Mouse (Mus musculus): ENCODE data around the gene Insyn1.
A peak's percentile ranks its signal among the peaks of the same experiment; 100 is the strongest.

Gene Insyn1

DNA sequence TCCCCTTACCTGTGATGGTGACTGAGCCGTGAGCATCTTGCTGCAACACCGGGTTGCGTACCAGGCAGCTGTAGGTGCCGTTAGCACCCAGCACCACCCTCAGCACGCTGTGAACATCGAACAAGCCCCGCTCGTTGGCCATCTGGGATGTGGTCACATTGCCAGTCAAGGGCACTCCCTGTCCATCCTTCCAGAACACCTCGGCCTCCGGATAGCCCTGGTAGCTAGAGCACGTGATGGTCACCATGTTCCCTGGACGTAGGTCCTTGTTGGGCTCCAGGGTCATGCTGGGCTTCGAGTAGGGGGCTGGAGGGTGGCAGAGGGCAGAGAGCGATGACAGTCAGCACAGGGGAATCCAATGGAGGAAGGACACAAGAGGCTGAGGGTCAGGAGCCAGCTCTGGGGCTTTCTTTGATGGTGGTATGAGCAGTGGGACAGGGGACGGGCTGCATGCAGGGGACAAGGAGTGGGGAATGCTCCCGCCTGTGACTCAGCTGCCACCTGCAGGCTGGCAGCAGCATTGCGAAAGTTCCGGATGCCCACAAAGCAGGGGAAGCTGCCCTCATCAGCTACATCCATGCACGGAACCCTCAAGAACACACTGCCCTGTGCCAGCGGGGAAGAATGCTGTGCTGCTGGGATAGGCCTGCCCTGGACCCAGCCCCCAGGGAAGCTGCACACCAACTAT is 47.2 kb downstream of the Insyn1 start:
- DNase-seq, result peak; percentile 54

DNA sequence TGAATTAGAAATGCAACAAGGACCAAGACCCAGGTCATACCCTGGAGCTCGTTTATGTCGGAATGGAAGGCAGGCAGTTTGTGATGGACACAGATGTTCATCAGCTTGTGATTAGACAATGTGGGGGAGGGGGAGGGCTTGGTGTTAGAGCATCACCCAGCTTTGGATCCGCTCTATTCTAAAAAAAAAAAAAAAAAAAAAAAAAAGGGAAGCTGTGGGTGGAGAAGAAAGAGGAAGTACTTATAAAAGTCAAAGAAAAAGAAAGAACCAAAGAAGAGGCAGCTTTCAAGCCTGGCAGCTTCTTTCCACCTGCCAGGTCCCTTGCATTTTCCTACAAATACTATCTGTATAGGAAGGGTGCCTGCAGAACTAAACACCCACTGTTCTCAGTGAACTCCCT is 49.4 kb downstream of the Insyn1 start:
- DNase-seq, result no peak

DNA sequence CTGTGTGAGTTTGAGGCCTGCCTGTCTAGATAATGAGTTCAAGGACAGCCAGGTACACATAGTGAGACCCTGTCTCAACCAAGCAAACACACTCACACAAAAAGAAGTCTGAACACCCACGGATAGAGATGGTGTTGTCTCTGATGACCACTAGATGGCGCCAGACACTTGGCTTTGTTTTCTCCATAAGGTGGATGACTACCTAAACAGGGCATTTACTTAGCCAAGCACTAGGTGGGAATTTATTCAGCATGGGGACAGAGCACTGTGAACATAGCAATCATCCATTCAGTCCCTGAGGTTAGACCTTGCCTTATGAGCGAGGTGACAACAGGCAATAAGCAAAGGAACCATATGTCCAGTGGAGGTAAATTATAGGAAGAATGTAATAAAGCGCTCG is 51.5 kb downstream of the Insyn1 start:
- DNase-seq, result peak; percentile 41

DNA sequence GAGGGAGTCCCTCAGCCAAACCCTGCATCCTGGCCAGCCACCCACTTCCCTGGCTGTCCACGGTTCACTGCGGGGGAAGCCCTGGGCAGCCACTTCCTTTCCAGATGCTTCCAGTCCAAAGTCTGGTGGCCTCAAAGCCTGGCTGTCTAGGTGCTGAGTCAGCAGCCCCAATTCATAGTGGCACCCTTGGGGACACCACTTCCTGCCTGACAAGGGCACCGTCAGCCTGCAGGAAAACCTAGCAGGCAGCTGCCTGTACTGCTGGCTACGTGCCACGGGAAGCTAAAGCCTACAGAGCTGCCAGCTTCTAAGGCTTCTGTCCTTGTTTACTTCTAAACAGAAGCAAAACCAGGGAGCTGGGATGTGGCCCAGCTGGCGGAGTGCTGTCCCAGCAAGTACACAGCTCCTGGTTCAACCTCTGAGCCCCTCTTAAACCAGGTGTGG is 53.5 kb downstream of the Insyn1 start:
- peak; percentile 81 for DNase-seq

DNA sequence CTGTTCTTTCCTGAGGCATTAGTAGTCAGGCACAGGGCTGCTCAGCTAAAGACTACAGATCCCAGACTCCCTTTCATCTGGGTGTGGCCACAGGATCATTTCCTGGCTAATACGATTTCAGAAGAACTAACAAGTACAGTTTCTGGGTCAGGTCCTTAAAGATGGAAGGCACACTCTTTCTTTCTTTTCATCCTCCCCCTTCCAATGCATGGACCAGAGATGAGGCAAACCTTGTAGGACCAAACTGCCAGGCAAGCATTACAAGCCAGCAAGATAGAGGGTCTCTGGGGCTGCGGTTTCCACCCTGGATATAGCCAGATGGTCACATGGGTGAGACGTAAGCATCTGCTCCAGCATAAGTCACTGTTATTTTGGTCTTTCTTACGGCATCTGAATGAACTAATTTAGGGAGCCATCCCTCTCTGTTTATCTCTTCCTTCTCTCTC is 56.5 kb downstream of the Insyn1 start:
- no peak for DNase-seq

DNA sequence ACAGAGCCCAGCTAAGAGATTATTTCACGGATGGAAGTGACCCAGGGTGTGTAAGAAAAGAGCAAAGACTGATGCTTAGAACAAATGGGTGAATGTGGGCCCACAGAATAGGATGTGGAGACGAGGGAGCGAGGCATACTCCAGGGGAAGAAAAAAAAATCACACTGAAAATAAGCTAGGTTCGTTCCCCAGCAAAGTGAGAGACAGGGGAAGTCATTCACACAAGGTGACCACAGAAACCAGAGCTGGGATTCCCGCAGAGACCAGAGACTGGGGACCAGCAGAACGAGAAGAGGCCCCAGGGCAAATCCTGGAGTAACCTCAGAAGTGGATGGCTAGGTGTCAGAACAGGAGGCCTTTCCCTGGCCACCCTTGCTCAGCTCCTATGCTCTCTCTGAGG is 57.0 kb downstream of the Insyn1 start:
- DNase-seq, result no peak

DNA sequence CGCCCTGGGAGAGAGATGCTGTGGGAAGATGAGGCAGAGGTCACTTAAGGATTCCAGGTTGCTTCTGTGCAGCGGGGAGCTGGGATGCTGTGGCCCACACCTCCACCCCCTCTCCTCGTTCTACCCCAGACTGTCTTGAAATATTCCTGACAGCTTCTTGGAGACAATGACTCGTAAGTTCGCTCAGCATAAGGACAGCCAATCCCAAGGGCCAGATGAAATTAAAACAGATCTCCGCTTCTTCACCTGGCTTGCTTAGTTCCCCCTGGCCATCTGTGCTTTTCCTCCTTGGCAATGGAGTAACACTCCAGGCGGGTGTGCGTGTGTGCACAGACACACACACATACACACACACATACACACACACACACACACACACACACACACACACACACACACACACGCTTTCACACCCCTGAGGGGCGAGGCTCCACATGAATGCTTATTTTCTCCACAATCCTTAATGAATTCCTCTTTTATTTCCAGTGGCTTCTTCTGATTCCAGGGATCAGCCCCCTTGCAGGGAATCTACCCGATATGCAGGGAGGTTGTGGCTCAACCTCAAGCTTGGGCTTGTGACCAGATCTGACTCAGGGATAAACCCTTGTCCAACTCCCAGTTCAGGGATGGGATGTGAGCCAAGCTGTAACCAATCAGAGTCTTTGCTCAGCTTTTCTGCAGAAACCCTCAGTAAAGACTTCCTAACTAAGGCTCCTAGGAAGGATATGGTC is 58.4 kb downstream of the Insyn1 start:
- DNase-seq, result no peak

DNA sequence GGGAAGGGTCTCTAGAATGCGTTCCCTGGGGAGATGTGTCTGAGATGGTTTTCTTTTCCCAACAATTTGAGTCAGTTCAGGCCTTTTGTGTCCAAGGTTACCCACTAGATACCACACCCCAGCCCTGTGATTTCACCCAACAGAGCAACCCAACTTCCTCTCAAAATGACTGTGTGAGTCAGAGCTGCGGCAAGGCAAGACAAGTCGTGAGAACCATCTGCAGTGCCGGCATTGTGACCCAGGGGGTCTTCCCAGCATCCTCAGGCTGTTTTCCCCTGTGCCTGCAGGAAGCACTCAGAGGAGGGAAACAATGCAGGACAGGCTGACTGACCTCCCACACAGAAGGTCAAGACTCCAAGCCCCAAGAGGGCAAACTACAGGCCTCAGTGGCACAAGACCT is 60.5 kb downstream of the Insyn1 start:
- no peak for DNase-seq

All from right cerebral cortex, postnatal 4 days (tissue).